Mouse (Mus musculus) liver, postnatal 0 days (tissue): ENCODE results near the gene Dync1i2. TPM values are rescaled to one million over a fixed set of nuclear protein-coding genes. Genes with fewer than 3 reads are reported as not detected.

Source experiments
- ATAC-seq: fragments of 200-750 bp; cut with Nextera tagmentation; 2 replicates; pipeline ENCODE4 v1.8.0; 2017; ENCODE audit warnings: mild to moderate bottlenecking, moderate library complexity
- DNase-seq: peaks from one replicate; pipeline ENCODE4 v3.0.0-alpha.2; 2016
- H3K27ac ChIP-seq: fragments of 300-500 bp; sonication (generic); 2 replicates; pipeline ENCODE4 v1.5.1; 2014; ENCODE audit warnings: antibody characterized with exemption, moderate library complexity, mild to moderate bottlenecking, low read depth
- H3K27me3 ChIP-seq: fragments of 300-500 bp; sonication (generic); 2 replicates; pipeline ENCODE4 v1.6.1; 2014; ENCODE audit warnings: low read length, control low read depth, mixed read lengths; ENCODE audit not compliant: insufficient read depth
- H3K36me3 ChIP-seq: fragments of 300-500 bp; sonication (generic); replicated peaks from 2 replicates; pipeline ENCODE4 v1.6.1; 2014; ENCODE audit warnings: mild to moderate bottlenecking, control low read depth, low read length, moderate library complexity, mixed read lengths; ENCODE audit not compliant: insufficient read depth
- H3K4me1 ChIP-seq: fragments of 300-500 bp; sonication (generic); 2 replicates; pipeline ENCODE4 v1.6.1; 2014; ENCODE audit warnings: antibody characterized with exemption, mild to moderate bottlenecking, control low read depth; ENCODE audit not compliant: insufficient read depth
- H3K4me2 ChIP-seq: fragments of 300-500 bp; sonication (generic); 2 replicates; pipeline ENCODE4 v1.6.1; 2014; ENCODE audit warnings: low read depth, mild to moderate bottlenecking, low read length, moderate library complexity, mixed read lengths
- H3K4me3 ChIP-seq: fragments of 300-500 bp; sonication (generic); 2 replicates; pipeline ENCODE4 v1.5.1; 2014; ENCODE audit warnings: low read depth, low read length
- H3K9ac ChIP-seq: fragments of 300-500 bp; sonication (generic); replicated peaks from 2 replicates; pipeline ENCODE4 v1.6.1; 2014; ENCODE audit warnings: mild to moderate bottlenecking, moderate library complexity
- H3K9me3 ChIP-seq: fragments of 300-500 bp; sonication (generic); 2 replicates; pipeline ENCODE4 v1.6.1; 2016; ENCODE audit warnings: mild to moderate bottlenecking, control low read depth, low read length, mixed read lengths
- CTCF ChIP-seq: sonication (generic); IDR thresholded peaks from 2 replicates; pipeline ENCODE4 v1.5.1; 2016; ENCODE audit warnings: antibody characterized with exemption, low read depth
- EP300 ChIP-seq: IDR thresholded peaks from 2 replicates; pipeline ENCODE4 v1.6.1; 2016; ENCODE audit warnings: antibody characterized with exemption, low read depth, mild to moderate bottlenecking
- WGBS: fragments of 180-500 bp; shearing (Covaris S2); extraction: QIAGEN DNeasy Blood & Tissue Kit; methylation state at CpG from one replicate; pipeline ENCODE4 v1.1.7; 2014; ENCODE audit not compliant: insufficient replicate concordance; 5-methylcytosine and 5-hydroxymethylcytosine counted together
- polyA plus RNA-seq: library from polyadenylated mRNA; unstranded; fragments of >200 nt; fragmentation: Nextera tagmentation; extraction: Ambion mirVana; gene quantifications from 2 replicates; pipeline ENCODE4 v1.2.1, GENCODE M21; 2015

Dync1i2 gene
- polyA plus RNA-seq, 1 experiment from 2014 or later = 21.5 TPM

DNA sequence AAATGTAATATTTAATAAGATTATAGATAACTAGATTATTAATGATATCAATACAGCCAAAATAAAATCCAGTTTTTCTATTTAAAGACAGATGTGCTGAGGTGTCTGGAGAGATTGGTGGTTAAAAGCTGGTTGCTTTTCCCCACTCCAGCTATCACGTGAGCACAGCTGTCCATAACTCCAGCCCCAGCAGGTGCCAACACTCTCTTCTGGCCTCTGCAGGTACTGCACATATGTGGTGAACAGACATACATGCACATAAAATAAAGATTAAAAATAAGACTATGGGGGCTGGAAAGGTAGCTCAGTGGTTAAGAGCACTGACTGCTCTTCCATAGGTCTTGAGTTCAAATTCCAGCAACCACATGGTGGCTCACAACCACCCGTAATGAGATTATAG, 30.0 kb downstream of the Dync1i2 start:
- Histone ChIP-seq H3K4me1 (no peaks in the 10 kb centered on the region; the same call in 1 of the 2 replicates), H3K4me2 (no peak overlapping the region), H3K27me3 (no peaks in the 10 kb centered on the region), H3K9ac (no peak overlapping the region), H3K36me3 (peaks cover 8% of the 10 kb centered on the region), H3K27ac (no peak overlapping the region), H3K9me3 (no peaks in the 10 kb centered on the region), H3K4me3 (no peak overlapping the region)
- ATAC-seq = no peak
- DNase-seq = no peak
- TF ChIP-seq CTCF (0 out of 2 replicates have a peak, but pooled peaks have one; percentile 6), EP300 (no peak)
- WGBS = 79% methylated on average over 2 of the region's 2 CpGs

GRCm38 (mm10) chr2:71242180-71242579, 30.7 kb downstream of the Dync1i2 start:
- no peak overlapping the region for H3K27ac ChIP-seq
- 89% methylated on average over 3 of the region's 3 CpGs for WGBS
- H3K4me3 ChIP-seq = no peak overlapping the region
- no peaks in the 10 kb centered on the region for H3K9me3 ChIP-seq
- H3K4me2 ChIP-seq = no peak overlapping the region
- no peak overlapping the region for H3K9ac ChIP-seq
- no peaks in the 10 kb centered on the region for H3K27me3 ChIP-seq
- H3K4me1 ChIP-seq = no peaks in the 10 kb centered on the region; the same call in 1 of the 2 replicates
- no peak for ATAC-seq
- DNase-seq = no peak
- H3K36me3 ChIP-seq = peaks cover 8% of the 10 kb centered on the region
- TF ChIP-seq CTCF = no peak
- TF ChIP-seq EP300 = no peak

- Histone ChIP-seq H3K27me3 (no peaks in the 10 kb centered on the region), H3K9ac (no peak overlapping the region), H3K27ac (no peak overlapping the region), H3K4me1 (no peaks in the 10 kb centered on the region; the same call in 1 of the 2 replicates), H3K36me3 (peaks cover 11% of the 10 kb centered on the region), H3K4me3 (no peak overlapping the region), H3K4me2 (no peak overlapping the region), H3K9me3 (no peaks in the 10 kb centered on the region)
- TF ChIP-seq CTCF (no peak), EP300 (no peak)
- ATAC-seq = no peak
- 69% methylated on average over 9 of the region's 9 CpGs for WGBS
- no peak for DNase-seq
These were observed 31.7 kb downstream of the Dync1i2 start for GRCm38 (mm10) chr2:71243058-71243672.

DNA sequence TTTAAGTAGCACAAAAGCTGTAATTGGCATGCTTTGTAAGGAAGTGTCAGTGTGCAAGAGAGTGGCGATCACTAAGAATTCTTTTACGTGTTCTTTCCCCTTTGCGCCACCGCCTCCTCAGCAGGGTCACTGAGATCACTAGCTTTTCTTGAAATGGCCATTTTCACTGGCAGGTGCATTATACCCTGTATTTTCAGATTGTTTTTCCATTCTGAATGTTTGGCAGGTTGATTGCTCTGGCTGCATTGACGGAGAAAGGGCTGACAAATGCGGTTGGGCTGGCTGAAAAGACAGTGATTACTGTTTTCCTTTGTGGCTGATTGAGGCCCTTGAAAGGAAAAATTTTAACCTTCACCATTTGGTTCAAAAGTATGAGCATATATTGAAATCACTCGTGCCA, 33.3 kb downstream of the Dync1i2 start:
- TF ChIP-seq EP300 = no peak
- TF ChIP-seq CTCF = no peak
- Histone ChIP-seq H3K4me3 (no peak overlapping the region), H3K36me3 (peaks cover 16% of the 10 kb centered on the region), H3K4me1 (no peaks in the 10 kb centered on the region; the same call in 1 of the 2 replicates), H3K9me3 (no peaks in the 10 kb centered on the region), H3K27me3 (no peaks in the 10 kb centered on the region), H3K27ac (no peak overlapping the region), H3K9ac (no peak overlapping the region), H3K4me2 (no peak overlapping the region)
- 91% methylated on average over 7 of the region's 7 CpGs for WGBS
- no peak for DNase-seq
- no peak for ATAC-seq

GRCm38 (mm10) chr2:71245416-71245815, 33.9 kb downstream of the Dync1i2 start:
- Histone ChIP-seq H3K36me3 (peaks cover 22% of the 10 kb centered on the region), H3K4me3 (no peak overlapping the region), H3K27ac (no peak overlapping the region), H3K27me3 (no peaks in the 10 kb centered on the region), H3K4me2 (no peak overlapping the region), H3K9me3 (no peaks in the 10 kb centered on the region), H3K9ac (no peak overlapping the region), H3K4me1 (no peaks in the 10 kb centered on the region; the same call in 1 of the 2 replicates)
- WGBS = 88% methylated on average over 3 of the region's 3 CpGs
- TF ChIP-seq CTCF (no peak), EP300 (no peak)
- DNase-seq (no peak), ATAC-seq (no peak)

DNA sequence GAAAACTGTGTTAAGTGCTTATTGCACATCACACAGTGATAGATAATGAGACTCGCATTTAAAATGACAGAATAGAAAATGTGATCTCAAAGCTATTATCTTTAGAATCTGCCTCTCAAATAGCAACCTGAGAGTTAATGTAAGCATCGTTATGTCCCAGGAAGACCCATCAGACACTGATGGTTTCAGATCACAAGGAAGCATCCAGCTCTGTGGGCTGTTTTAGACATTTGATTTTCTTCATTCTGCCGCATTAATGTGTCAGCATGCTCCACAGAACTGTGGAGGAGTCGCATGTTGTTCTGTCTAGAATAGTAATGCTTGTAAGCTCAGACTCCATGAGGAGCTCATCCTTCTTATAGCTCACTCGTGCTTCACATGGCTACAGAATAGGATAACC, 34.6 kb downstream of the Dync1i2 start:
- WGBS = 89% methylated on average over 5 of the region's 5 CpGs
- ATAC-seq = no peak

More for the DNA sequence above, 34.6 kb downstream of the Dync1i2 start:
- H3K9me3 ChIP-seq = no peaks in the 10 kb centered on the region
- no peak overlapping the region for H3K4me2 ChIP-seq
- no peak for TF ChIP-seq EP300
- TF ChIP-seq CTCF = no peak
- no peaks in the 10 kb centered on the region; the same call in 1 of the 2 replicates for H3K4me1 ChIP-seq
- H3K27me3 ChIP-seq = no peaks in the 10 kb centered on the region
- no peak for DNase-seq
- no peak overlapping the region for H3K4me3 ChIP-seq
- no peak overlapping the region for H3K9ac ChIP-seq
- H3K36me3 ChIP-seq = peaks cover 28% of the 10 kb centered on the region
- no peak overlapping the region for H3K27ac ChIP-seq
